Mouse (Mus musculus) frontal cortex, postnatal 14 days (tissue): ENCODE data around the gene Slc34a3.

Experiments
- DNase-seq, 2 experiments: peaks; one replicate each; pipeline ENCODE4 v3.0.0; 2022; ENCODE audit warnings: low spot score in 2 of 2

Gene Slc34a3

DNA sequence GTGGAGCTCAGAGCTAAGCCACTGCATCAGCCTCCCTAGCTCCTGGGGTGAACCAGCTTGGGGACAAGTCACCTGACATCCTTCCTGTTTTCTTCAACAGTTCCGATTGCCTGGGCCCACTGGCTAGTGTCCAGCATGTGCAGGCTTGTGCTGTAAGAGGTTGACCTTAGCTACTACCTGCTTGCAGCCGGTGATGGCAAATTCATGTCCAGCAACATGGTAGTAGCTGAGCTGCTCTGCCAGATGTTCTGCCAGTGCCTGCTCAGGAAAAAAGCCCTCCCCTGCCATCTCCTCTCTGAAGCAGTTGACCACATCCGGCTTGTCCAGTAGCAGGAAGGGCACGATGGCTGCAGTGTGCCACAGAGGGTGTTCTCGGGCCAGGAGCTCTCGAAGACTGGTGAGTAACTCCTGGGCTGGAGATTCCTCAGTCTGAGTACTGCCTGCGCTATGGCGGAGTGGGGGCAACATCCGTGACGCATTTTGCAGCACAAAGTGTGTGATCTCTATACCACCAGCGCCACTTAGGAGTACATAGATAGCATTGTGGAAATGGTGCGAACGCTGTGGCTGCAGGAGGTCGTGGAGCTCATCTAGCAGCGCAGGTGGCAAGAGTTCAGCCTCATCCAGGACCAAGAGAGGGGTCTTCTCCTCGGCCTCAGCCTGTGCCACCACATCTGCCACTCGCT is 39.5 kb downstream of the Slc34a3 start:
- DNase-seq: no peak

GRCm38 (mm10) chr2:25194006-25194405 is 40.2 kb downstream of the Slc34a3 start:
- DNase-seq: no peak

DNA sequence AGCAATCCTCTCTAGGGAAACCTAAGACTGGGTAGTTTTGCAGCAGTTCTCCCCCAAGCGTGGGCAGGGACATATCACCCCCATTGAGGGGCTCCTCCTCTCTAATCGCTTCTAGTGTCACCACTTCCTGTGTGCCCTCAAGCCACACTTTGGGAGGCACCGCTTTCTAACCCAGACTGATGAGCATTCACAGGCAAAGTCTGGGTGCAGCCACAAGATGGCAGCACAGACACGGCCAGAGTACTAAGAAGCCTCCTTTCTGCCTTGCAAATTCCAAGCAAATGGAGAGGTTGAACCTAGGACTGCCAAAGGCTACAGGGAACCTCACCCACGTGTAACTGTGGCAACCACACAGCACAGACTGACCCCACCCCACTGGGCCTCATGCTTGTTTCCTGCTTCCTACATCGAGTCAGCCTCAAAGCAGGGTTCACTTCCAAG is 40.8 kb downstream of the Slc34a3 start:
- DNase-seq: peak; percentile 74 to 77

- DNase-seq: no peak
These were observed 46.3 kb downstream of the Slc34a3 start for GRCm38 (mm10) chr2:25187841-25188240.

GRCm38 (mm10) chr2:25186575-25186930 is 47.6 kb downstream of the Slc34a3 start:
- DNase-seq: no peak

DNA sequence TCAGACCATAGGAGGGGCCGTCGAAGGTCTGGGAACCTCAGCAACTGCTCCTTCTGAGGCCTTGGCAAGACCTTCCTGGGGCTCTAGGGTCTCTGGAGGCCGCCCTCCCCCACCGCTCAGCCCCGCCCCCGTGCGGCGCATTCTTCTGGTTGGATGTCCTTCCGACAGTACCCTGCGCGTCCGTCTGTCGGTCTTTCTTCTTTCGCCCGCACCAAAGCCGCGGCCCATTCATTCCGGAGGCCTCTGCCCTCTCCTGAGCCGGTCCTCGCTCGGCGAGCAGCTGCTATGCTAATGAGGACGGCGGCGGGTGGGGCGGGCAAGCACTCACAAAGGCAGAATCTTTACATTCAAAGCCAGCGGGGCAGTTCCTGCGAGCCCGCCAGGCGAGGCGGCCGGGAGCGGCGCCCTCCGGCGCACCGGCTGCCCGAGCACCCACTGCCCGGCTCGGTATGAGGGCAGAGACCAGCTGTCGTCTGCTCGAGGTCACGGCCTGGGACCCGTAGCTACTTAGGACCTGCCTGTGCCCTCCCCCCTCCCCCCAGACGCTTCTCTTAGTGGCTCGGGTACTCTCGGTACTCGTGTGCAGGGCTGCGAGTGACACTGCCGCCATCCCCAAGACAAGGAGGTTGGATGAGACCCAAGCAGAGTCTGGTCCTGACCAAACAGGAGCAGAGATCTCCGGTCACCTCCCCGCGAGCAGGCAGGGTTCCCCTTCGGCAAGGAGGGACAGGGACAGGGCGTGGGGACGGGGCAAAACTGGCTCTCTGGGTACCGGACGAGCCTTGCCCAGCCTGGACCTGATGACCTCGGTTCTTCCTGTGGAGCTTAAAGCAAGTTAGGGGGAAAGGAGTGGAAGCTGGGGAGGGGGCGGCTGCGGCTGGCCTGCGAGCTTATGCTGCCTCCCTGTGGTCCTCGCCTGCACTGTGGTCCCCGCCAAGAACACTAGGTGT is 48.3 kb downstream of the Slc34a3 start:
- peak in 1 of 2 experiments; percentile 52 for DNase-seq

- no peak for DNase-seq
These were observed 49.7 kb downstream of the Slc34a3 start for GRCm38 (mm10) chr2:25184496-25184895.

DNA sequence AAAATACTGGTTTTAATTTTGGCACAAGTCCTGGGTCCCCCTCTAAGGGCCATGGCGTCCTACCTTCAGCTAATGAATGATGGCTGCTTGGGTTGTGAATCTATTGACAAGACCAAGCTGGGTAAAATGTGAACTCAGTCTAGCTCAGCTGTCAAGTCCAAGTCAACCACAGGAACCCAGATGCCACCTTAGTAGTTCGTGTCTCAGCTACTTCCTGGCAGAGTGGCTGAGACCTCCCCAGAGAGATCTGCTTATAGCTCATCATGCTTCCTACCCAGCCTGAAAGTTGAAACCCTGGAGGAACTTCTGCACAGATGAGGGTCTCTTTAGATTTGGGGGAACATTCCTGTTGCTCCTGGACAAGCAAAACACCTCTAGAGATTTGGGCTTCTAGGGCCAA is 50.8 kb downstream of the Slc34a3 start:
- no peak for DNase-seq

- DNase-seq: peak in 1 of 2 experiments; percentile 35
These were observed 51.5 kb downstream of the Slc34a3 start for GRCm38 (mm10) chr2:25182664-25183063.

DNA sequence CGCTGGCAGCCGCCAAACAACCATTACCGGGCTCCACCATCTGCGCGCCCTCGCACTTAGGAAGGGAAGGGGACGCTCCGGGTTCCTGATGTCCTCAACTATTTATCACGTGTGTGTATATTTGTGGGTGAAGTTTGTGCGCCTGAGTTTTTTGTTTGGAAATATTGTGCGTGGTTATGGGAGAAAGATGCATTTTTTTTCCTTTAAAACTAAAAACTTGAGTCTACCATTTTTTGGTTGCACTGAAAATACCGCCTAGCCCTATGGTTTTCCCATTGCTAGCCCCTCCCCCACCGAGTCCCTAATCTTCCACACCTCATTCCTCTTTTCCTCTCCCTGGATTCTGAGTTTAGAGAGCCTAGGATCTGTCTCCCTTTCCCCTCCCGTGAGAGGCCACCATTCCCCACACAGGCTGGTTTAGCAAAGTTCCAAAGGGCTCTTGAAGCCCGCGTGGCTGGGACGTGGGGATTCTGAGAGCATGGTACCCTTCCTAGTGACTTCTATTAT is 52.2 kb downstream of the Slc34a3 start:
- no peak for DNase-seq

DNA sequence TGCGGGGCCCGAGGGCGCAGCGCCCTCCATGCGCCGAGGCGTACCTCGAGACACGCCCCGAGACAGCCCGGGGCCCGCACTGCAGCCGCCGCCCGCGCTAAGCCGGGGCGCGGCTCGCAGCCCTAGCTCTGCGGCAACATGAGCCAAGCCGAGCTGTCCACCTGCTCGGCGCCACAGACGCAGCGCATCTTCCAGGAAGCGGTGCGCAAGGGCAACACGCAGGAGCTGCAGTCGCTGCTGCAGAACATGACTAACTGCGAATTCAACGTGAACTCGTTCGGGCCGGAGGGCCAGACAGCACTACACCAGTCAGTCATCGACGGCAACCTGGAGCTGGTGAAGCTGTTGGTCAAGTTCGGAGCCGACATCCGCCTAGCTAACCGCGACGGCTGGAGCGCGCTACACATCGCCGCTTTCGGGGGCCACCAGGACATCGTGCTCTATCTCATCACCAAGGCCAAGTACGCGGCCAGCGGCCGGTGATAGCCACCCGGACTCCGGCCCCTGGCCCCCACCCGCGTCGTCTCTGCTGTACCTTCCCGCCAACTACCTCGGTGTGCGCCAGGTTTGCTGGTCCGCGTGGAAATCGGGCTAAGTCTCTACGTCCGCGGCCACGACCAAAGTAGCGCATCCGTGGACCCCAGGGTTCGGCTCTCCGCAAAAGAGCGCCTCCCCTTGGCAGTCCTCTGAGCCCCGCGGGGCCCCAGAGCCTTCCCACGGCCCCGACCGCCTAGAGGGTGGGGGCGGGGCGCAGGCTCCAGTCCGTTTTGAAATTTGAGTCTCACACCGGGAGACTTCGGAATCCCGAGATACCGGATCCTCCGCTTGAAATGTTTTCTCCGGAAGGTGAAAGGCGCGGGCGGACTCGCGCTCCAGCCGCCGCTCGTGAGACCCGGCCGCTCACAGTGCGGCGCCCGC is 52.9 kb downstream of the Slc34a3 start:
- DNase-seq: peak in 1 of 2 experiments; percentile 30

DNA sequence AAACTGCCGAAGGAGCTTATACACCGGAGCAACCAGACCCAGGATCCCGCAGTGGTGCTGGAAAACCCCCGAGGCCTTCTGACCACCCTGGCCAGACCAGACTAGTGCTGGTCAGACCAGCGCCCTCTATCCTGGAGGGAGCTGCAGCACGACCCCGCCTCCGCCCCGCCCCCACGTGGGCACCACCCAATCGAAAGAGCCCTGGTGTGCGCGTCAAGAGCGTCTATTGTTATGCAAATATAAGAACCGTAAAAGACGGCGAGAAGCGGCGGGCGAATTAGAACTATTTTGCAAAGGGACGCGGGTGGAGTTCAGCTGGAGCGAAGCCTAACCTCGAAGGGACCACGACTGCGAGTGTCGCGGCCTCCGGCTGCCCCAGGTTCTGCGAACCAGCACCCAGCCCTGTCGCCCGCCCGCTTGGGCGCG is 53.7 kb downstream of the Slc34a3 start, which contains the start of gene Nrarp:
Gene Nrarp (plus strand): TSS at position 281 of the 426 bp plus-strand sequence.
- DNase-seq: peak; percentile 93

- no peak for DNase-seq
These were observed 54.5 kb downstream of the Slc34a3 start for GRCm38 (mm10) chr2:25179566-25180217.
